Mouse (Mus musculus) embryonic facial prominence, embryonic 15.5 days (tissue): ENCODE measurements around the gene 1700008O03Rik. TPM values are rescaled to one million over a fixed set of nuclear protein-coding genes. Genes with fewer than 3 reads are reported as not detected.

Experiments
- ATAC-seq: fragments of 200-750 bp; cut with Nextera tagmentation; 2 replicates; pipeline ENCODE4 v1.8.0; 2017; ENCODE audit warnings: low read depth, moderate TSS enrichment; ENCODE audit not compliant: insufficient number of reproducible peaks, low FRiP score, low TSS enrichment
- H3K27ac ChIP-seq: fragments of 300-500 bp; sonication (generic); replicated peaks from 2 replicates; pipeline ENCODE4 v1.5.1; 2015; ENCODE audit warnings: mild to moderate bottlenecking, inconsistent platforms
- H3K27me3 ChIP-seq: fragments of 300-500 bp; sonication (generic); 2 replicates; pipeline ENCODE4 v1.6.1; 2015; ENCODE audit warnings: inconsistent platforms
- H3K36me3 ChIP-seq: fragments of 300-500 bp; sonication (generic); 2 replicates; pipeline ENCODE4 v1.6.1; 2015; ENCODE audit warnings: mild to moderate bottlenecking, inconsistent platforms
- H3K4me1 ChIP-seq: fragments of 300-500 bp; sonication (generic); 2 replicates; pipeline ENCODE4 v1.6.1; 2015; ENCODE audit warnings: inconsistent platforms
- H3K4me2 ChIP-seq: fragments of 300-500 bp; sonication (generic); replicated peaks from 2 replicates; pipeline ENCODE4 v1.6.1; 2015; ENCODE audit warnings: mild to moderate bottlenecking, inconsistent platforms
- H3K4me3 ChIP-seq: fragments of 300-500 bp; sonication (generic); replicated peaks from 2 replicates; pipeline ENCODE4 v1.5.1; 2015; ENCODE audit warnings: mild to moderate bottlenecking, inconsistent platforms
- H3K9ac ChIP-seq: fragments of 300-500 bp; sonication (generic); 2 replicates; pipeline ENCODE4 v1.6.1; 2015; ENCODE audit warnings: inconsistent platforms
- H3K9me3 ChIP-seq: fragments of 300-500 bp; sonication (generic); replicated peaks from 2 replicates; pipeline ENCODE4 v1.6.1; 2016; ENCODE audit warnings: inconsistent platforms
- WGBS: fragments of 180-500 bp; shearing (Covaris S2); methylation state at CpG from one replicate; pipeline ENCODE4 v1.1.7; 2015; 5-methylcytosine and 5-hydroxymethylcytosine counted together
- polyA plus RNA-seq: library from polyadenylated mRNA; unstranded; fragments of >200 nt; fragmentation: Nextera tagmentation; extraction: Ambion mirVana; gene quantifications from 2 replicates; pipeline ENCODE4 v1.2.1, GENCODE M21; 2015

Gene 1700008O03Rik
- polyA plus RNA-seq, 1 experiment from 2014 or later: 1.5 TPM

- Histone ChIP-seq H3K36me3 (no peaks in the 10 kb centered on the region), H3K27ac (no peak overlapping the region), H3K4me2 (no peak overlapping the region), H3K4me1 (peaks cover 54% of the 10 kb centered on the region), H3K27me3 (peaks cover 91% of the 10 kb centered on the region), H3K9ac (no peak overlapping the region), H3K4me3 (no peak overlapping the region), H3K9me3 (no peaks in the 10 kb centered on the region)
- WGBS: 13% methylated on average over 10 of the region's 10 CpGs
- ATAC-seq: no peak
Measured at GRCm38 (mm10) chr7:44357531-44357930, 28.1 kb downstream of the 1700008O03Rik start.

GRCm38 (mm10) chr7:44356590-44357481, 28.8 kb downstream of the 1700008O03Rik start:
- 2% methylated on average over 35 of the region's 35 CpGs for WGBS
- Histone ChIP-seq H3K4me3 (no peak overlapping the region), H3K36me3 (no peaks in the 10 kb centered on the region), H3K27me3 (peaks cover 91% of the 10 kb centered on the region), H3K27ac (no peak overlapping the region), H3K4me2 (peak overlapping the region; percentile 10; the same call in 1 of the 2 replicates), H3K9ac (no peak overlapping the region), H3K4me1 (peaks cover 61% of the 10 kb centered on the region), H3K9me3 (no peaks in the 10 kb centered on the region)
- ATAC-seq: no peak

- Histone ChIP-seq H3K36me3 (no peaks in the 10 kb centered on the region), H3K9ac (no peak overlapping the region), H3K27me3 (peaks cover 93% of the 10 kb centered on the region), H3K27ac (no peak overlapping the region), H3K9me3 (no peaks in the 10 kb centered on the region), H3K4me2 (no peak overlapping the region), H3K4me3 (no peak overlapping the region), H3K4me1 (peaks cover 67% of the 10 kb centered on the region)
- 75% methylated on average over 6 of the region's 6 CpGs for WGBS
- ATAC-seq: no peak
Measured at GRCm38 (mm10) chr7:44355411-44355810, 30.2 kb downstream of the 1700008O03Rik start.

- Histone ChIP-seq H3K9me3 (no peaks in the 10 kb centered on the region), H3K9ac (no peak overlapping the region), H3K27ac (no peak overlapping the region), H3K27me3 (peaks cover 92% of the 10 kb centered on the region), H3K4me3 (0 out of 2 replicates have a peak overlapping the region, but pooled peaks have one; percentile 10), H3K4me2 (peak overlapping the region; percentile 34), H3K36me3 (no peaks in the 10 kb centered on the region), H3K4me1 (peaks cover 56% of the 10 kb centered on the region)
- 2% methylated on average over 34 of the region's 35 CpGs for WGBS
- ATAC-seq: no peak
Measured at GRCm38 (mm10) chr7:44353601-44354340, 31.8 kb downstream of the 1700008O03Rik start.

- H3K27ac ChIP-seq: no peak overlapping the region
- peak overlapping the region; percentile 34 for H3K4me2 ChIP-seq
- no peaks in the 10 kb centered on the region for H3K9me3 ChIP-seq
- H3K36me3 ChIP-seq: no peaks in the 10 kb centered on the region
- WGBS: 2% methylated on average over 70 of the region's 71 CpGs
- H3K4me3 ChIP-seq: peak overlapping the region; percentile 27
- no peak for ATAC-seq
- H3K9ac ChIP-seq: no peak overlapping the region
- peaks cover 86% of the 10 kb centered on the region for H3K27me3 ChIP-seq
- peaks cover 56% of the 10 kb centered on the region for H3K4me1 ChIP-seq
Measured at GRCm38 (mm10) chr7:44352750-44353600, 32.6 kb downstream of the 1700008O03Rik start.

- no peaks in the 10 kb centered on the region for H3K36me3 ChIP-seq
- H3K9me3 ChIP-seq: no peaks in the 10 kb centered on the region
- H3K9ac ChIP-seq: no peak overlapping the region
- peaks cover 78% of the 10 kb centered on the region for H3K27me3 ChIP-seq
- peaks cover 50% of the 10 kb centered on the region for H3K4me1 ChIP-seq
- peak overlapping the region; percentile 27 for H3K4me3 ChIP-seq
- 0 out of 2 replicates have a peak overlapping the region, but pooled peaks have one; percentile 34 for H3K4me2 ChIP-seq
- no peak overlapping the region for H3K27ac ChIP-seq
- ATAC-seq: no peak
- WGBS: 4% methylated on average over 70 of the region's 71 CpGs
Measured at GRCm38 (mm10) chr7:44351881-44352749, 33.5 kb downstream of the 1700008O03Rik start.

GRCm38 (mm10) chr7:44350957-44351711, 34.5 kb downstream of the 1700008O03Rik start:
- 2% methylated on average over 25 of the region's 25 CpGs for WGBS
- 0 out of 2 replicates have a peak, but pooled peaks have one; percentile 26 for ATAC-seq
- Histone ChIP-seq H3K4me2 (peak overlapping the region; percentile 50), H3K36me3 (no peaks in the 10 kb centered on the region), H3K9me3 (no peaks in the 10 kb centered on the region), H3K27ac (no peak overlapping the region), H3K9ac (no peak overlapping the region), H3K27me3 (peaks cover 68% of the 10 kb centered on the region), H3K4me1 (peaks cover 43% of the 10 kb centered on the region), H3K4me3 (peak overlapping the region; percentile 24)

GRCm38 (mm10) chr7:44349043-44349442, 36.6 kb downstream of the 1700008O03Rik start:
- Histone ChIP-seq H3K27me3 (peaks cover 47% of the 10 kb centered on the region), H3K4me2 (no peak overlapping the region), H3K27ac (no peak overlapping the region), H3K9ac (no peak overlapping the region), H3K36me3 (no peaks in the 10 kb centered on the region), H3K4me3 (no peak overlapping the region), H3K9me3 (no peaks in the 10 kb centered on the region), H3K4me1 (peaks cover 39% of the 10 kb centered on the region)
- WGBS: 23% methylated on average over 3 of the region's 3 CpGs
- no peak for ATAC-seq

GRCm38 (mm10) chr7:44344622-44345021, 41.0 kb downstream of the 1700008O03Rik start:
- peaks cover 21% of the 10 kb centered on the region for H3K27me3 ChIP-seq
- no peaks in the 10 kb centered on the region for H3K4me1 ChIP-seq
- 75% methylated on average over 12 of the region's 12 CpGs for WGBS
- no peak overlapping the region for H3K4me3 ChIP-seq
- no peak for ATAC-seq
- H3K27ac ChIP-seq: no peak overlapping the region
- no peaks in the 10 kb centered on the region for H3K36me3 ChIP-seq
- H3K4me2 ChIP-seq: no peak overlapping the region
- no peak overlapping the region for H3K9ac ChIP-seq
- H3K9me3 ChIP-seq: no peaks in the 10 kb centered on the region
